Mouse (Mus musculus): ENCODE results near the gene Hist2h2ab. TPM values are rescaled to one million over a fixed set of nuclear protein-coding genes. Genes with fewer than 3 reads are reported as not detected.
"Not testable (repeated sequence)": the region's sequence is repeated elsewhere in the genome, so short reads cannot be mapped to it uniquely, and the experiment has no call there.

The Hist2h2ab gene
- polyA plus RNA-seq, 1 experiment: not detected

DNA sequence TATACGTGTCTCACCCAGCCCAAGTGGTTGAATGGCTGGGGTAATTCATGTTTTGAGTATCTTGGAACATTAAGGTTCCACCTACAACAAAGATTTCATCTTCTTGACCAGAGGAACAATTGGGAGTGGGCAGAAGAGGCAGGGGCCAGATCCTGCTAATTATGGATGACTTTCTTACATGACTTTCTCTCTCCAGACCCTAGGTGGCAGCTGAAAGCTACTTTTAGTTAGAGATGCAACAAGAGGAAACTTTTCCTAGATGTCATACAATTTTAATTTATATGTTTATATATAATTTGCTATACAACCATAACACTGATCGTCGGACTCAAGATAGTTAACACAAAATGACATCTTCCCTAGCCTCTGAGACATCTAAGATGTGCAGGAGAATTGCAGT, 11.8 kb upstream of the Hist2h2ab start:
- TF ChIP-seq USF1 (IDR thresholded peaks at IDR 0.05; ENCODE audit: low read depth) (no peak), MYOG (IDR thresholded peaks at IDR 0.05; ENCODE audit: control insufficient read depth in 1 of 3, insufficient read depth in 1 of 3, insufficient read length in 2 of 3, low read depth in 2 of 3) (no peak), REST (IDR thresholded peaks at IDR 0.05; ENCODE audit: insufficient read depth, insufficient read length) (no peak), POLR2A (IDR thresholded peaks at IDR 0.05; ENCODE audit: insufficient read length, low read depth) (no peak)
- no peaks in the 10 kb centered on the region for H3K36me3 ChIP-seq (ENCODE audit: control insufficient read depth, insufficient read depth)

DNA sequence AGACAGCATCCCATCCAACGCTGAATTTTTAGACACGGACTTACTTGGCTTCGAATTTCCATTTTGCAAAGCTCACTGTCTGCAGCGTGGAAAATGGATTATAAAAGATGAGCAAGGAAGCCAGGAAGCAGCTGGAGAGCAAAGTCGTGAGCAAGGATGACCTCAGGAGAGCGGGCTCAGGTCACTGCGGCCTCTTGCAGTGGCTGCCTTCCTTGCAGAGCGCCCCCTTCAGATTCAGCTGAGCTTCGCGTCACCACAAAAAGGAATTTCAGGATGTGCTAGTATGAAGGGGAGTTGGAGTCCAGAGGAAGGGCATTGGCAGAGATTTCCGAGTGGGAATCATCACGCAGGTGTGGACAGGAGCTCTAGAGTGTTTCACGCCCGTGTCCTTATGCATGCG, 10.4 kb upstream of the Hist2h2ab start:
- Histone ChIP-seq H3K79me2 (ENCODE audit: control insufficient read depth, insufficient read depth) (no peaks in the 10 kb centered on the region), H3K4me2 (ENCODE audit: low read depth) (no peak overlapping the region), H3K4me3 (no peak overlapping the region), H3K36me3 (ENCODE audit: control insufficient read depth, insufficient read depth) (no peaks in the 10 kb centered on the region), H3ac (ENCODE audit: control insufficient read depth, insufficient read length) (no peak overlapping the region), H3K27me3 (ENCODE audit: control insufficient read depth, insufficient read depth, insufficient read length) (no peaks in the 10 kb centered on the region)
- no peak for TF ChIP-seq TCF3 (IDR thresholded peaks at IDR 0.05; ENCODE audit: insufficient read length, low read depth)

More for the DNA sequence above, 11.8 kb upstream of the Hist2h2ab start:
- no peaks in the 10 kb centered on the region for H3K79me2 ChIP-seq (ENCODE audit: control insufficient read depth, insufficient read depth)
- no peak overlapping the region for H3K4me2 ChIP-seq (ENCODE audit: low read depth)
- H3K4me3 ChIP-seq: no peak overlapping the region
- no peaks in the 10 kb centered on the region for H3K27me3 ChIP-seq (ENCODE audit: control insufficient read depth, insufficient read depth, insufficient read length)
- H3ac ChIP-seq (ENCODE audit: control insufficient read depth, insufficient read length): no peak overlapping the region

DNA sequence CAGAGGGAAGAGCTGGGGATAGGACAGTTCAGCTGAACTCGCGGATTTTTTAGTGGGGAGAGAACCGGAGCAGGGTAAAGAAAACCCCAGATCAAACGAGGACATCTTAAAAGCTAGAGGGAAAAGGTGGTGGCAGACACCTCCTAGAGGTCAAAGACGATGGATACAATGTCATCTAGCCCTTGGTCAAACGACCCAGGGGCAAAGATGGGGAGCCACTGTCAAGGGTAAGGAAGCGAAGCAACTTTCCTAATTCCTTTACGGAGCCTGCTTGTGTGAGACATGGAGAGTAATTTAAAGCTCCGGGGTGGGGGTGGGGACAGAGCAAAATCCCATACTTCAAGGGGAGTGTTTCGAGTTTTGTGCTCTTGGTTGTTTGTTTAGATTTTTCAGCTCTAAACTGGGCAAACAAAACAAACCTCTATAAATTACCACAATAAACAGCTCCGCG, 449 bp upstream of the Hist2h2ab start:
- TF ChIP-seq MAX (IDR thresholded peaks at IDR 0.05; ENCODE audit: low read depth) (no peak), REST (IDR thresholded peaks at IDR 0.05; ENCODE audit: insufficient read depth, insufficient read length) (no peak), POLR2A (IDR thresholded peaks at IDR 0.05; ENCODE audit: insufficient read length, low read depth) (no peak), E2F4 (IDR thresholded peaks at IDR 0.05; ENCODE audit: insufficient read depth) (no peak), TCF12 (IDR thresholded peaks at IDR 0.05; ENCODE audit: insufficient read depth, poor library complexity, severe bottlenecking) (no peak), TCF3 (IDR thresholded peaks at IDR 0.05; ENCODE audit: insufficient read length, low read depth) (no peak), MYOG (IDR thresholded peaks at IDR 0.05; ENCODE audit: control insufficient read depth in 1 of 3, insufficient read depth in 1 of 3, insufficient read length in 2 of 3, low read depth in 2 of 3) (no peak), POLR2AphosphoS2 (IDR thresholded peaks at IDR 0.05; ENCODE audit: insufficient read length, low read depth) (no peak), CEBPB (IDR thresholded peaks at IDR 0.05; ENCODE audit: insufficient read depth, poor library complexity, severe bottlenecking) (no peak), USF1 (IDR thresholded peaks at IDR 0.05; ENCODE audit: low read depth) (no peak), MYOD1 (IDR thresholded peaks at IDR 0.05; ENCODE audit: control insufficient read depth in 1 of 3, insufficient read length in 2 of 3, low read depth in 2 of 3) (no peak), SRF (IDR thresholded peaks at IDR 0.05; ENCODE audit: control insufficient read depth, insufficient read length, low read depth) (no peak)
- Histone ChIP-seq H3K4me2 (ENCODE audit: low read depth) (peak overlapping the region; percentile 96), H3K4me3 (peak overlapping the region; percentile 47), H3K27me3 (ENCODE audit: control insufficient read depth, insufficient read depth, insufficient read length) (no peaks in the 10 kb centered on the region), H3K79me2 (ENCODE audit: control insufficient read depth, insufficient read depth) (no peaks in the 10 kb centered on the region), H3K36me3 (ENCODE audit: control insufficient read depth, insufficient read depth) (no peaks in the 10 kb centered on the region), H3ac (ENCODE audit: control insufficient read depth, insufficient read length) (peak overlapping the region; percentile 59)

DNA sequence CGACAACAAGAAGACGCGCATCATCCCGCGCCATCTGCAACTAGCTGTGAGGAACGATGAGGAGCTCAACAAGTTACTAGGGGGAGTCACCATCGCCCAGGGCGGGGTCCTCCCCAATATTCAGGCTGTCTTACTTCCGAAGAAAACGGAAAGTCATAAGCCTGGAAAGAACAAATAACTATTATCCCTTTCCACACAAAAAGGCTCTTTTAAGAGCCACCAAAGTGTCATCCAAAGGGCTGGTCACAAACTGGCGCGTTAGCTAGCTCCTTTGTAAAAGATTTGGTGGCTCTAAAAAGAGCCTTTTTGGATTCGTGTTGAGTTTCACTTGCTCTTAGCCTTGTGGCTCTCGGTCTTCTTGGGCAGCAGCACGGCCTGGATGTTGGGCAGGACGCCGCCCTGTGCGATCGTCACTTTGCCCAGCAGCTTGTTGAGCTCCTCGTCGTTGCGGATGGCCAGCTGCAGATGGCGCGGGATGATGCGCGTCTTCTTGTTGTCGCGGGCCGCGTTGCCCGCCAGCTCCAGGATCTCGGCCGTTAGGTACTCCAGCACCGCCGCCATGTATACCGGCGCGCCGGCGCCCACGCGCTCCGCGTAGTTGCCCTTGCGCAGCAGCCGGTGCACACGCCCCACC, 583 bp downstream of the Hist2h2ab start:
- peak; percentile 91 for TF ChIP-seq POLR2AphosphoS2 (IDR thresholded peaks at IDR 0.05; ENCODE audit: insufficient read length, low read depth)
- TF ChIP-seq POLR2A (IDR thresholded peaks at IDR 0.05; ENCODE audit: insufficient read length, low read depth): peak; percentile 83
- peak overlapping the region; percentile 96 for H3K4me2 ChIP-seq (ENCODE audit: low read depth)
- not testable (repeated sequence) for H3K27me3 ChIP-seq (ENCODE audit: control insufficient read depth, insufficient read depth, insufficient read length); H3K36me3 ChIP-seq (ENCODE audit: control insufficient read depth, insufficient read depth); H3K79me2 ChIP-seq (ENCODE audit: control insufficient read depth, insufficient read depth)
- peak overlapping the region; percentile 59 for H3ac ChIP-seq (ENCODE audit: control insufficient read depth, insufficient read length)
- H3K4me3 ChIP-seq: peak overlapping the region; percentile 47

DNA sequence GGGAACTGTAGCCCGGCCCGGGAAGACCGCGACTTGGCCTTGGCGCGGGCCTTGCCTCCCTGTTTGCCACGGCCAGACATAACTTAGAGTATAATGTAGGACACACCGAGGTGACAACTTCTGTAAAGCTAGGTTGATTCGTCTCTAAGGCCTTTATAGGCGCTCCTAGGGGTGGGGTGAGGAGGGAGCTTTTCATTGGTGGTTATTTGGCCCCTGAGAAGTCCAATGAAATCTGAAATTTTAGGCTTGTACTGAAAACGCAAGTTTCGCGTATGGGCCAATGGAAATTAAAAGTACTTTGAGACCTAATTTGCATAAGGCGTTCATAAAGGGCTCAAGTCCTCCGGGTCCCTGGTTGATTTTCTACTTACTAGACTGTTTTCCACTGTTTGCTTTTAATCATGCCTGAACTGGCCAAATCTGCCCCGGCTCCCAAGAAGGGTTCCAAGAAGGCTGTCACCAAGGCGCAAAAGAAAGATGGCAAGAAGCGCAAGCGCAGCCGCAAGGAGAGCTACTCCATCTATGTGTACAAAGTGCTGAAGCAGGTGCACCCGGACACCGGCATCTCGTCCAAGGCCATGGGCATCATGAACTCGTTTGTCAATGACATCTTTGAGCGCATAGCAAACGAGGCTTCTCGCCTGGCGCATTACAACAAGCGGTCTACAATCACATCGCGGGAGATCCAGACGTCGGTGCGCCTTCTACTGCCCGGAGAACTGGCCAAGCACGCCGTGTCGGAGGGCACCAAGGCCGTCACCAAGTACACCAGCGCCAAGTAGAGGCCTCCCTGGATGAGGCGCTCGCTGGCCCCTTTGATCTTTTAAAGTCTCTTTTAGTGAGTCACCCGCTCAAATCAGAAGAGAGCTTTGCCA, 1.3 kb downstream of the Hist2h2ab start, which contains the start of the genes Hist2h2ac and Hist2h2be:
Gene Hist2h2ac, minus strand, starts transcription at position 116 of the 875 bp plus-strand sequence.
Gene Hist2h2be, plus strand, starts transcription at position 355 of the 875 bp plus-strand sequence.
- Histone ChIP-seq H3K4me2 (ENCODE audit: low read depth) (peak within 1 kb of the TSS; percentile 96), H3K79me2 (ENCODE audit: control insufficient read depth, insufficient read depth) (no peaks in the 10 kb centered on the region), H3ac (ENCODE audit: control insufficient read depth, insufficient read length) (peak within 1 kb of the TSS; percentile 59), H3K36me3 (ENCODE audit: control insufficient read depth, insufficient read depth) (no peaks in the 10 kb centered on the region), H3K4me3 (peak within 1 kb of the TSS; percentile 47), H3K27me3 (ENCODE audit: control insufficient read depth, insufficient read depth, insufficient read length) (no peaks in the 10 kb centered on the region)
- no peak for TF ChIP-seq MYOG (IDR thresholded peaks at IDR 0.05; ENCODE audit: control insufficient read depth in 1 of 3, insufficient read depth in 1 of 3, insufficient read length in 2 of 3, low read depth in 2 of 3)
- peak; percentile 69 for TF ChIP-seq POLR2A (IDR thresholded peaks at IDR 0.05; ENCODE audit: insufficient read length, low read depth)
- no peak for TF ChIP-seq TCF12 (IDR thresholded peaks at IDR 0.05; ENCODE audit: insufficient read depth, poor library complexity, severe bottlenecking)
- TF ChIP-seq MAX (IDR thresholded peaks at IDR 0.05; ENCODE audit: low read depth): no peak
- TF ChIP-seq SRF (IDR thresholded peaks at IDR 0.05; ENCODE audit: control insufficient read depth, insufficient read length, low read depth): no peak
- TF ChIP-seq USF1 (IDR thresholded peaks at IDR 0.05; ENCODE audit: low read depth): no peak
- peak; percentile 73 for TF ChIP-seq POLR2AphosphoS2 (IDR thresholded peaks at IDR 0.05; ENCODE audit: insufficient read length, low read depth)
- no peak for TF ChIP-seq TCF3 (IDR thresholded peaks at IDR 0.05; ENCODE audit: insufficient read length, low read depth)
- TF ChIP-seq REST (IDR thresholded peaks at IDR 0.05; ENCODE audit: insufficient read depth, insufficient read length): no peak
- peak in 1 of 3 experiments; percentile 49 for TF ChIP-seq MYOD1 (IDR thresholded peaks at IDR 0.05; ENCODE audit: control insufficient read depth in 1 of 3, insufficient read length in 2 of 3, low read depth in 2 of 3)
- TF ChIP-seq E2F4 (IDR thresholded peaks at IDR 0.05; ENCODE audit: insufficient read depth): no peak
- no peak for TF ChIP-seq CEBPB (IDR thresholded peaks at IDR 0.05; ENCODE audit: insufficient read depth, poor library complexity, severe bottlenecking)
